Mouse (Mus musculus): ENCODE measurements around the gene Smoc1.

DNA sequence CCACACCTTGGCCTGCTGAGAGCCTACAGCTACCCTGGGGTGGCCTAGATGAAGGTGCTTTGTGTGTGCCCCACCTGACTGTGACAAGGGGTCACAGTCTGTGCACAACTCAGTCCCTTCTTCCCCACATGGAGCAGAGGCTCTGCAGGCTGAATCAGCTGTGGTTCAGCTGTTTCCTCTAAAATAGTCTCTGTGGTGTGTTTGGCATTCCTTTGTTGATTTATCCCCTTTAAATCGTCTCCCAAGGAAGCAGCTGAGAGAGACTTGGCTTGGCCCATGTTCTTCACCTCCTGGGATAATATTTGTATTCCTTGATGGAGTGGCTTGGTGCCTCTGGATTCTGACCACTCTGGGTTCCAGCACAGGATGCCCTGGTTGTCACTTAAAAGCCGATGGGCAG is 125.5 kb downstream of the Smoc1 start:
- no peak for TF ChIP-seq CTCF (IDR thresholded peaks at IDR 0.05; ENCODE audit: insufficient read depth, low read length)
- no peak for TF ChIP-seq POLR2A (IDR thresholded peaks at IDR 0.05; ENCODE audit: borderline replicate concordance, extremely low read depth, low read depth, low read length)
